Mouse (Mus musculus) embryo, embryonic 11 days (tissue): ENCODE measurements at regions not wholly inside any gene's neighbourhood (a gene's known extent, or its start where the extent isn't known, plus 50 kb on each side); places are given as distances from the start of the nearest gene placed in this dataset.
"Not testable (repeated sequence)": the region's sequence is repeated elsewhere in the genome, so short reads cannot be mapped to it uniquely, and the experiment has no call there.

Source experiments
- DNase-seq: peaks from one replicate; pipeline ENCODE4 v3.0.0-alpha.2; 2015

- not testable (repeated sequence) for DNase-seq
Observed at GRCm38 (mm10) chr5:64588768-64589167, 214.4 kb upstream of the Klf3 start.

- no peak for DNase-seq
Observed at GRCm38 (mm10) chr5:64590036-64590435, 213.2 kb upstream of the Klf3 start.

GRCm38 (mm10) chr5:64590747-64591146, 212.4 kb upstream of the Klf3 start:
- no peak for DNase-seq

GRCm38 (mm10) chr5:64591792-64592191, 211.4 kb upstream of the Klf3 start:
- no peak for DNase-seq

- peak; percentile 39 for DNase-seq
Observed at GRCm38 (mm10) chr5:64595220-64595619, 208.0 kb upstream of the Klf3 start.

GRCm38 (mm10) chr5:64595751-64596344, 207.3 kb upstream of the Klf3 start:
- DNase-seq = peak; percentile 68

GRCm38 (mm10) chr5:64597021-64597420, 206.2 kb upstream of the Klf3 start:
- DNase-seq = no peak

GRCm38 (mm10) chr5:64597451-64597850, 205.7 kb upstream of the Klf3 start:
- no peak for DNase-seq

- DNase-seq = no peak
Observed at GRCm38 (mm10) chr5:64598606-64599005, 204.6 kb upstream of the Klf3 start.

- no peak for DNase-seq
Observed at GRCm38 (mm10) chr5:64599015-64599414, 204.2 kb upstream of the Klf3 start.

- DNase-seq = peak; percentile 78
Observed at GRCm38 (mm10) chr5:64599865-64600288, 203.3 kb upstream of the Klf3 start.

GRCm38 (mm10) chr5:64600392-64600791, 202.8 kb upstream of the Klf3 start:
- peak; percentile 52 for DNase-seq

- DNase-seq = no peak
Observed at GRCm38 (mm10) chr5:64600811-64601210, 202.4 kb upstream of the Klf3 start.

- DNase-seq = no peak
Observed at GRCm38 (mm10) chr5:64601285-64601684, 201.9 kb upstream of the Klf3 start.

GRCm38 (mm10) chr5:64601832-64602231, 201.4 kb upstream of the Klf3 start:
- DNase-seq = no peak

- no peak for DNase-seq
Observed at GRCm38 (mm10) chr5:64602356-64602936, 200.7 kb upstream of the Klf3 start.

- no peak for DNase-seq
Observed at GRCm38 (mm10) chr5:64602996-64603755, 200.0 kb upstream of the Klf3 start.

- DNase-seq = no peak
Observed at GRCm38 (mm10) chr5:64605171-64605570, 198.0 kb upstream of the Klf3 start.

GRCm38 (mm10) chr5:64605991-64606390, 197.2 kb upstream of the Klf3 start:
- DNase-seq = no peak

- DNase-seq = no peak
Observed at GRCm38 (mm10) chr5:64609378-64610087, 193.7 kb upstream of the Klf3 start.

- peak; percentile 66 for DNase-seq
Observed at GRCm38 (mm10) chr5:64610146-64610545, 193.0 kb upstream of the Klf3 start.

- DNase-seq = peak; percentile 96
Observed at GRCm38 (mm10) chr5:64610562-64611405, 192.4 kb upstream of the Klf3 start.

GRCm38 (mm10) chr5:64612017-64612416, 191.2 kb upstream of the Klf3 start:
- DNase-seq = no peak
